Mouse (Mus musculus): ENCODE results near the gene Dapk2.

DNA sequence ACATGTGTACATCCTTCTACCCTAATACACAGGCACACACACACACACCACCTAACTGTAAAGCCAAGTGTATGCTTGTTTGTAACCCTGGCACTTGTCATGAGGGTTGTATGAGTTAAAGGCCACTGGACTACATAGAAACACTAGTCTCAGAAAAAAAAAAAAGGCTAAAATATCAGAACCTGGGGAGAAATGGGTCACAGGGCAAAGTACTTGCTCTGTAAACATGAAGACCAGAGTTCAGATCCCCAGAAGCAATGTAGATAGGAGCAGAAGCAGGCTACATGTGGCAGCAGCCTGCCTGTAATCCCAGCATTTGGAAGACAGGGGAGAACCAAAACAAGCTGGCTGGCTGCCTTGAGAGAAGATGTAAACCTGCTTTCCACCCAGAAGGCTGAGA is 11.9 kb upstream of the Dapk2 start:
- TF ChIP-seq CTCF (IDR thresholded peaks at IDR 0.05; ENCODE audit: low read depth) (no peak), EP300 (IDR thresholded peaks at IDR 0.05; ENCODE audit: low read depth) (no peak)
